Mouse (Mus musculus) natural killer cell, adult 2 months (primary cell): ENCODE measurements around the gene Ror2.

Source experiments
- DNase-seq, 2 experiments: peaks; one replicate each; pipeline ENCODE4 v3.0.0; 2022; ENCODE audit warnings: low spot score in 2 of 2

Ror2 gene

GRCm38 (mm10) chr13:53274771-53275170 lies 11.2 kb downstream of the Ror2 start:
- DNase-seq = no peak

DNA sequence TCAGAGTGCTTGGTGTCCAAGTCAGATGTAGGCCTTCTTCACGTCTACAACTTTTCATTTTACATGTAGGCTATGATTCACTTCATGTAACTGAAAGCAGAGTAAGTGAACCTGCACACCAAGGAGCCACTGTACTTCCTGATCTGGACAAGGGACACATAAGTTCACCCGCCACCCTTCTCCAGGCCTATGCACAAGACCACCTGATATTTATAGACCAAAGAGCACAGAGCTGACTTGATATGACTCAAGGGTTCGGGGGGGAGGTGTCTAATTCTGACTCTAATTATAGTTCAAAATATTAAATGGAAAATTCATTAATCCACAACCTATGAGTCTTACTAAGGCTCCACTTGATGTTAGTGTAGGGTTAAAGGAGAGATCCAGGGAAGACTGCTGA lies 14.3 kb downstream of the Ror2 start:
- no peak for DNase-seq

DNA sequence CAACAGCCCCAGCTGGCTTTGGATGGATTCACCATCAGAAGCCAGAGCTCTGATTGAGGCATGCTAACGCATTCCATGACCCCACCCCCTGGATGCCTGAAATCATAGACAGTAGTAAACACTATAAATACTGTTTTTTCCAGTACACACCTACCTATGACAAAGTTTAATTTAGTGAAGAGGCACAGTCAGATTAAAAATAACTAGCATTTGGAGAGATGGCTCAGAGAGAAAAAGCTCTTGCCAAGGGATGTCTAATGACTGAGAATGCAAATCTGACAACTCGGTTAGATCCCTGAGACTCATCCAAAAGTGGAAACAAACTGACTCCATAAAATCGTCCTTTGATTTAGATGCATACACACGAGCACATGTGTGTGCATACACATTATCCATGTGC lies 15.4 kb downstream of the Ror2 start:
- no peak for DNase-seq

- no peak for DNase-seq
Measured at GRCm38 (mm10) chr13:53268541-53268940, 17.4 kb downstream of the Ror2 start.

- no peak for DNase-seq
Measured at GRCm38 (mm10) chr13:53267849-53268248, 18.1 kb downstream of the Ror2 start.

- DNase-seq = no peak
Measured at GRCm38 (mm10) chr13:53267155-53267554, 18.8 kb downstream of the Ror2 start.

- DNase-seq = no peak
Measured at GRCm38 (mm10) chr13:53266543-53266951, 19.4 kb downstream of the Ror2 start.

GRCm38 (mm10) chr13:53264896-53265295 lies 21.0 kb downstream of the Ror2 start:
- no peak for DNase-seq

DNA sequence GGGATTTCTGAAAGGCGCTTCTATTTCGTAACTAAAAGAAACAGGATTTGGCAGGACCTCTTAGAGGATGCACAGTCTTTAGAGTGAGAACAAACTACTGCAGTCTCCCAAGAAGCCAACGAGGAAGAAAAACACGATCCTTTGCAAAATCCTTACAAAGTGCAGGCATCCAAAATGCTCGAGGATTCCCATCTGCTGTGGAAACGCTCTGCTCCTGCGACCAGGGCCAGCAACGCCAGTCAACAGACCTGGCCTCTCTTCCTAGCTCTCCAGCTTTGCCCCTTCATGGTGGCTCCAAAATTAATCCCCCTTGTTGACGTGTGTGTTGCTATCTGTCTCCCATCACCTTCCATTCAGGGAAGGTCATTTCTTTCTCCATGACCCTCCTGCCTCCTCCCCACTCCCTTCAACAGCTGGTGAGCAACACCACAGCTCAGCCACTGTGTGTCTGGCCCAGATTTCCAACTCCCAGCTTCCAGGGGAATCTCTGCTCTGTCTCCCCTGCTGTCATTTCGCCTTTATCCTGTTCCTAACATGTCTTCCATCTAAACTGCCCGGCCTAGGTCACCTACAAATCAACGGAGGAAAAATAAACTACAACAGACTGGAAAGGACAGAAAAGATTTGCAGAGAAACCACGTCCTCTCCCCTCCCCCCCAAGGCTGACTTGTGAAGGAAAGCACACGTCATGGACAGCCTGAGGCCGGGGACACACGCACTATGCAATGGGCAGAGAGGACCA lies 23.2 kb downstream of the Ror2 start:
- DNase-seq = no peak

GRCm38 (mm10) chr13:53261106-53261771 lies 24.7 kb downstream of the Ror2 start:
- no peak for DNase-seq

- no peak for DNase-seq
Measured at GRCm38 (mm10) chr13:53258943-53259342, 27.0 kb downstream of the Ror2 start.

DNA sequence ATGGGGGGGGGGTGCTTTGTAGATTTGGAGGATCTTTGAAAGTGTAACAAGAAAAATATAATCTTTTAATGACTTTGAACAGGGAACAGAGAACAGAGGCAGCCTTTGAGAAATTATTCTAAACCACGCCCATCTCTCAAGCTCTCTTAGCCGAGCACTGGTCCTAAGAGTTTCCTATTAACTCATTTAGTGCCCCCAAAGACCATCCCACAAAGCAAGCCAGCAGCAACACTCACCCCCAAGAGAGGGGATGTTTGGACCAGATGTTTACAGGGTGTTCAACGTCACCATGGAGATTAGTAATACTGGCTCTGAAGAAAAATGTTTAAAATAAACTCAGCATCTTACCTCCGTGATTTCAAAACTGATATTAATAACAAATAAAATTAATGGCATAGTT lies 27.4 kb downstream of the Ror2 start:
- no peak for DNase-seq

GRCm38 (mm10) chr13:53253255-53253654 lies 32.7 kb downstream of the Ror2 start:
- no peak for DNase-seq

DNA sequence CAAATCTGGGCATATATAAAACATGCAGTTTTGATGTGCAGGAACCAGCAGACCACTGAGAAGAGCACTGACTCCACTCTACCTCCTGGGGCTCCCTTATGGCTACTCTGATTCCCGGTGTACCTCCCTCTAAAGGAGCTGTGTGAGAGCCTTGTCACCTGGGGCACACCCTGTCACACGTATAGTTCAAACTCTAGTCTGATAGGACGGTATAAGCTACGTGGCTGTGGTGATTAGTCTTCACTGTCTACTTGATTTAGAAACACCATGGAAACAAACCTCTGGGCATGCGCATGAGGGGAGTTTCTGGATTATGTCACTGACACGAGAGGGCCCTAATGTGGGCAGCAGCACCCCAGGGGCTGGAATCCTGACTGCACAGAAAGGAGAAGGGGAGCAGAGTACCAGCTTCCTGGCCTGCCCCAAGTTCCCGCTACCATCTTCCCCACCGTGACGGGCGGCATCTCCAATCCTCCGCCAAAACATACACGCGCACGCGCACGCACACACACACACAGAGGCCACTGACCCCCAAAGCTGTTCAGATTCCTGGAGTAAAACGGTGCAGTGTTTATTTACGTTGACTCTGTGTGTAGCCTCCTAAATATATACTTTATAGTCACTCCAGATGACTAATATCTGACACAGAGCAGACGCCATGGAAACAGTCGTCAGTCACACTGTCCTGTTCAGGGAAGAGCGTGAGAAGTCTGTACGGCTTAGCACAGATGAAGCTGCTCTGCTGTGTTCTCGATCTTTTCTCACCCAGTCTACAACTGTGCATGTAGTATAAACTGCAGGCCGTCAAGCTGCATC lies 37.1 kb downstream of the Ror2 start:
- no peak for DNase-seq

DNA sequence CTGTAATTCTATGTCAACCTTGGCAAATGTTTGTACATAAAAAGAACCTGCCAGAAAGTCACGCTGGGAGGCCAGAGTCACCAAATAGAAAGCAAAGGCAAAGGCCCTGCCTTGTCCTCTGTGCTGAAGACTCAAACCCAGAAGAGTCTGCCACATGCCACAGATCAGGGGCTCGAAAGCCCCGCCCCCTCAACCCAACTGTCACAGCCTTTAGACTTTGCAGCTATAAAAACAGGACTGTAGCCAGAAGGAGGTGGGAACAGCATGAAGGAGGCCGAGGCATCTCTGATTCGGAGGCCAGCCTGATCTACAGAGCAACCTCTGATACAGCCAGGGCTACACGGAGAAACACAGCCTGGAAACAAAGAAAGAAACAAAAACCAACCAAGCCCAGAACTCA lies 37.8 kb downstream of the Ror2 start:
- DNase-seq = no peak

- DNase-seq = no peak
Measured at GRCm38 (mm10) chr13:53247175-53247574, 38.7 kb downstream of the Ror2 start.

DNA sequence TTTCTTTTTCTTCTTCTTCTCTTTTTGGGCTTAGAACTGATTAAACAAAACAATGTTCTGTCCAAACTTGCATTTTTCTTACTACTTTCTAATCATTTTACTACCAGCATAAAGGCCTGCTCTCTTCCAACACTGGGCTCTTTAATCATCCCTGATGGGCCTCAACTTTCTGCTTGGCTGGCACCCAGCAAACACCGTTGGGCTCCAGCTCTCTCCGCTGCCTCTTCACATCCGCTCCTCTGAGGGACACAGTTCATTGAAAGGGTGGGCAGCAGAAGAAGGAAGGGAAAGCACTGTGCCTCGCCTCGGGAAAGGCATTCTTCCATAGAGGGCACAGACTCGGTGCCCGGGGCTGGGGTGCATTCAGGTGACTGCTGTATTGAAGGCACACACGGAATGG lies 41.8 kb downstream of the Ror2 start:
- DNase-seq = no peak

DNA sequence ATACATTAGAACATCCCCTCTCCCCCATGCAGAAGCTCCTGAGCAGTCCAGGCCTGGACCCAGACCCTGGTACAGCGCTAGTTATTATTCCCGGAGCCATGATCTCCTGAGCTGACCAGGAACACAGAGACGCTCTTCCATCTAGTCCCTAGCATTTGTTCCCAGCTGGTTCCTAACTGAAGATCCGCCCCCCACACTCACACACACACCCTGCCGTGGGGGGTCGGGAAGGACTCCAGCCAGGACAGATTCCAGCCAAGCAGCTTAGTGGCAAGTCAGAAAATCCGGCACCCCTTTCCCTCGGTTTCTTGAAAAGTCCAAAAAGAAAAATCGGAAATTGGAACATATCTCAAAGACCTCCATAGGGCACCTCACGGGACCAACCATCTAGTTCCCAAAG lies 48.5 kb downstream of the Ror2 start:
- DNase-seq = no peak

DNA sequence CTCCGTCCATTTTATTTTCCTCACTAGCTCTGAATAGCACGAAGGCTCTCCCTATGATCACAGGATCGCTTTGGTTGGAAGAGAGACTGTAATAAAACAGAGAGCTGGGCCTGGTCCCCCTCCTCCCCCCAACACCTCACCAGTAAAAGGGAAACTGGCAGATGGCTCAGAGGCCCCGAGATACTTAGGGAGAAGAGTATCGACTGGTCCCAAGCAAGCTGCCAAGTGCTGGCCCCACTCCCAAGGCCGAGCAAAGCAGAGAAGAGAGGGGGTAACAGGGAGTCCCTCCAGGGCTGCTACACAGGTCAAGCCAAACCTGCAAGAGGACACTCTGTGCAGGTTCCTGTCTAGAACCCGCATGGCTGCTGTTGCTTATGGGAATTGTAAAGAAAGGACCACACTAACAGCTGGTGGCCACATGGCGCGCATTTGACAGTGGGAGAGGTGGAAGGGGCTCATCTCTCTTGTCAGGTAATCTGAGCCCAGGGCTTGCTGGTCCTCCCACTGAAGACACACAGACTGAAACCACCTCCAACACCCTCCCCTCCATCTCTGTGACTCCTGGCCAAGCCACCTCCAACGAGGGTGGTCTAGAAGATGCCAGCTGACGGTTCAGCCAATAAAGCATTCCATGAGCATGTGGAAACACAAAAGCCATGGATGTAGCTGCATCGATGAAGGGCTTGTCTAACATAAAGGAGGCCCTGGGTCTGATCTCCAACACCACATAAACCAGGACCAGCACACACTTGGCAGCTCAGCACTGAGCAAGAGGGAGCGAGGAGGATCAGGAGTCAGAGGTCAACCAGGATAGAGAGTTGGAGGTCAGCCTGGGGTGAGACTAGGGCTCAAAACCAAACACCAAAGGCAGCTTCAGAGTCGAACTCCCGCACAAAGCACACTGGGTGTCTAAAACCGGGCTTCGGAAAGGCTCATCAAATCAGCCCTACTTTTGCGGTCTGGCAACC lies 49.2 kb downstream of the Ror2 start:
- no peak for DNase-seq

DNA sequence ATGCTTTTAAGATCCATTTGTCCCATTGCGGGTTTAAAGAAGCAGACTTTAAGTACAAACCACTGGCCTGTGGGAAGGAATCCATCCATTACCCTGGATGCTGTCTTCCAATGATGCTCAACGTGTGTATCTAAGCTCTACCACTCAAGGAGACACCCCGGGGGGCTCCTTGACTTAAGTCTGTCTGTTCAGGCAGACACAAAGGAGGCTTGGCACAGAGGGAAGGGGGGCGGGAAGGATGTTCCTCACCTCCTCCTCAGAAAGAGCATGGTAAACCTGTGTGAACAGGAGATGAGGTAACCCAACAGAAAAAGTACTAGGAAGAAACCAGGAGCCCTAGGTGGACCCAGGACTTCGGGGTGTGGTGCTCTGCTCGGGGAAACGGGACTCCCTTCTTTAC lies 50.0 kb downstream of the Ror2 start:
- DNase-seq = no peak

DNA sequence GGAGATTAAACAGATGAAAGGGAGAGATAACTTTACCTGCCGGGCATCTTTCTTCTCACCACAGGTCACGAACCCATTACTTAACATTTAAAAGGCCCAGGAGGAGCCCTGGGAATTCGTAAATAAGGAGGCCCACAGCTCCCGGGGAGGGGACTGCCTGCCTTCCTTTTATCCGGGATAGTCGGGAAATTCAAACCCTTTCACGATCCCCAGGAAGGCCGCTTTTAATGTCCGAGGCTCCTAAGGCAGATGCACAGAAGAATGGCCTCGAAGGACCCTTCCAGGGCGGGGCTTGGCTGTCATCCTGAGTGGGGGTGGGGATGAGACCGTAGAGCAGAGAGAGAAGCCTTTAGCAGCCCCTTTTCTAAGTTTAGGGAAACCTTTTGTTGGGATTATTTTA lies 51.1 kb downstream of the Ror2 start:
- DNase-seq = no peak
